Mouse (Mus musculus) liver, embryonic 11.5 days (tissue): ENCODE results near the gene Rheb. TPM values are rescaled to one million over a fixed set of nuclear protein-coding genes. Genes with fewer than 3 reads are reported as not detected.

Experiments
- ATAC-seq: fragments of 200-750 bp; cut with Nextera tagmentation; replicated peaks from 2 replicates; pipeline ENCODE4 v1.8.0; 2017; ENCODE audit warnings: moderate number of reproducible peaks, mild to moderate bottlenecking, moderate TSS enrichment, moderate library complexity; ENCODE audit not compliant: low FRiP score
- DNase-seq: peaks from one replicate; pipeline ENCODE4 v3.0.0-alpha.2; 2017; ENCODE audit warnings: low spot score
- H3K27ac ChIP-seq: fragments of 300-500 bp; sonication (generic); 2 replicates; pipeline ENCODE4 v1.5.1; 2014; ENCODE audit warnings: mild to moderate bottlenecking, low read depth, low read length, control low read depth
- H3K27me3 ChIP-seq: fragments of 300-500 bp; sonication (generic); replicated peaks from 2 replicates; pipeline ENCODE4 v1.6.1; 2014; ENCODE audit warnings: low read length, mixed read lengths; ENCODE audit not compliant: control insufficient read depth, insufficient read depth
- H3K36me3 ChIP-seq: fragments of 300-500 bp; sonication (generic); 2 replicates; pipeline ENCODE4 v1.6.1; 2014; ENCODE audit warnings: mild to moderate bottlenecking, low read length, moderate library complexity, mixed read lengths; ENCODE audit not compliant: control insufficient read depth, insufficient read depth
- H3K4me1 ChIP-seq: fragments of 300-500 bp; sonication (generic); replicated peaks from 2 replicates; pipeline ENCODE4 v1.6.1; 2014; ENCODE audit warnings: low read length, mixed read lengths; ENCODE audit not compliant: control insufficient read depth, insufficient read depth
- H3K4me2 ChIP-seq: fragments of 300-500 bp; sonication (generic); 2 replicates; pipeline ENCODE4 v1.6.1; 2014; ENCODE audit warnings: mild to moderate bottlenecking, control low read depth, moderate library complexity
- H3K4me3 ChIP-seq: fragments of 300-500 bp; sonication (generic); 2 replicates; pipeline ENCODE4 v1.5.1; 2014; ENCODE audit warnings: low read depth, low read length, control low read depth
- H3K9ac ChIP-seq: fragments of 300-500 bp; sonication (generic); 2 replicates; pipeline ENCODE4 v1.6.1; 2014; ENCODE audit warnings: low read depth, low read length, control low read depth
- H3K9me3 ChIP-seq: fragments of 300-500 bp; sonication (generic); 2 replicates; pipeline ENCODE4 v1.6.1; 2016; ENCODE audit warnings: low read length, inconsistent platforms, mixed read lengths; ENCODE audit not compliant: control insufficient read depth
- WGBS: fragments of 180-500 bp; shearing (Covaris S2); extraction: QIAGEN DNeasy Blood & Tissue Kit; methylation state at CpG from one replicate; pipeline ENCODE4 v1.1.7; 2014; 5-methylcytosine and 5-hydroxymethylcytosine counted together
- polyA plus RNA-seq: library from polyadenylated mRNA; unstranded; fragments of >200 nt; fragmentation: Nextera tagmentation; extraction: Ambion mirVana; gene quantifications from 2 replicates; pipeline ENCODE4 v1.2.1, GENCODE M21; 2014

Gene Rheb
- polyA plus RNA-seq, 1 experiment from 2014 or later, result 169 TPM

DNA sequence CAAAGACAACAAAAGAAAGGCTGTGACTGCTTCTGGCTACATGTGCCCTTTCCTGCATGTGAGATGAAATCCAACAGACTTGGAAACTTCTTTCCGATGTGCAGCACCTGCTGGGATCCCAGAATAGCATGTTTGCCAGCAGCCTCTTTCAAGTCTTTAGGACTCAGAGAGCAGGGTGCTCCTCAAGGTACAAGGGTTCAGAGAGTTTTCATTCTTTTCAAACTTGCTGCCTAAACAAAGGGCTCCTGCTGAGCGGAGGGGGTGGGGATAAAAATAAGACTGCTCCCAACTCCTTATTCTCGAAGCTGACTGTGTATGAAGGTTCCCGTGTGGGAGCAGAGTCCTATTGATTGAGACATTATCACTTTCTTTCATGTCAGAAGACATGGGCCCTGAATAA is 25.2 kb downstream of the Rheb start:
- Histone ChIP-seq H3K27me3 (no peaks in the 10 kb centered on the region), H3K4me2 (no peak overlapping the region), H3K9ac (no peak overlapping the region), H3K36me3 (peaks cover 27% of the 10 kb centered on the region), H3K4me1 (no peaks in the 10 kb centered on the region), H3K4me3 (no peak overlapping the region), H3K27ac (no peak overlapping the region), H3K9me3 (no peaks in the 10 kb centered on the region)
- DNase-seq (no peak), ATAC-seq (no peak)
- 91% methylated on average over 4 of the region's 4 CpGs for WGBS

DNA sequence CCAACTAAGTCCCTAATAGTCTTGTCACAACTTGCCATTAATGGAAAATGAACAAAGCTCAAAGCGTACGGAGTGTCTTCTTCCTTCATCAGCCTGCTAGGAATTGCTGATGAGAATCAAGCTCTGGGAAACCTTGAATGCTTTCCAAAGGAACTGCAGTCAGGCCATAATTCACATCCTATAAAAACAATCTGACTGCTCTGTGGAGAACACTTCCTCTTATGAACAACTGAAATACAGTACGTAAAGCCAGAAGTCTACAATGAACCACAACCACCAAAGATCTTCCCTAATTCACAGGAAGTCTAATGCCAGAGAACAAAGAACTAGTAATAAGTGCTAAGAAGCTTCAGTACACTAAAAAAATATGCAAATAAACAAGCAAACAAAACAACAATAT is 28.5 kb downstream of the Rheb start:
- Histone ChIP-seq H3K4me3 (no peak overlapping the region), H3K36me3 (peaks cover 36% of the 10 kb centered on the region), H3K9me3 (no peaks in the 10 kb centered on the region), H3K27ac (no peak overlapping the region), H3K4me1 (no peaks in the 10 kb centered on the region), H3K9ac (no peak overlapping the region), H3K27me3 (no peaks in the 10 kb centered on the region), H3K4me2 (no peak overlapping the region)
- 83% methylated on average over 3 of the region's 3 CpGs for WGBS
- ATAC-seq (no peak), DNase-seq (no peak)

- Histone ChIP-seq H3K4me1 (no peaks in the 10 kb centered on the region), H3K9me3 (no peaks in the 10 kb centered on the region), H3K4me3 (no peak overlapping the region), H3K36me3 (peaks cover 36% of the 10 kb centered on the region), H3K4me2 (no peak overlapping the region), H3K27ac (no peak overlapping the region), H3K9ac (no peak overlapping the region), H3K27me3 (no peaks in the 10 kb centered on the region)
- 82% methylated on average over 4 of the region's 4 CpGs for WGBS
- ATAC-seq (no peak), DNase-seq (no peak)
Observed at GRCm38 (mm10) chr5:24813005-24813404, 29.4 kb downstream of the Rheb start.

GRCm38 (mm10) chr5:24805222-24805621 is 37.2 kb downstream of the Rheb start:
- no peaks in the 10 kb centered on the region for H3K9me3 ChIP-seq
- H3K36me3 ChIP-seq, result peaks cover 31% of the 10 kb centered on the region
- H3K9ac ChIP-seq, result no peak overlapping the region
- no peak overlapping the region for H3K27ac ChIP-seq
- no peak overlapping the region for H3K4me2 ChIP-seq
- ATAC-seq (no peak), DNase-seq (no peak)
- no peaks in the 10 kb centered on the region for H3K27me3 ChIP-seq
- peaks cover 6% of the 10 kb centered on the region; the same call in 1 of the 2 replicates for H3K4me1 ChIP-seq
- 85% methylated on average over 6 of the region's 6 CpGs for WGBS
- H3K4me3 ChIP-seq, result no peak overlapping the region

GRCm38 (mm10) chr5:24804661-24805060 is 37.8 kb downstream of the Rheb start:
- 88% methylated on average over 8 of the region's 8 CpGs for WGBS
- Histone ChIP-seq H3K27ac (no peak overlapping the region), H3K36me3 (peaks cover 31% of the 10 kb centered on the region), H3K4me2 (no peak overlapping the region), H3K4me1 (peaks cover 6% of the 10 kb centered on the region; the same call in 1 of the 2 replicates), H3K27me3 (no peaks in the 10 kb centered on the region), H3K4me3 (no peak overlapping the region), H3K9me3 (no peaks in the 10 kb centered on the region), H3K9ac (no peak overlapping the region)
- ATAC-seq (no peak), DNase-seq (no peak)

DNA sequence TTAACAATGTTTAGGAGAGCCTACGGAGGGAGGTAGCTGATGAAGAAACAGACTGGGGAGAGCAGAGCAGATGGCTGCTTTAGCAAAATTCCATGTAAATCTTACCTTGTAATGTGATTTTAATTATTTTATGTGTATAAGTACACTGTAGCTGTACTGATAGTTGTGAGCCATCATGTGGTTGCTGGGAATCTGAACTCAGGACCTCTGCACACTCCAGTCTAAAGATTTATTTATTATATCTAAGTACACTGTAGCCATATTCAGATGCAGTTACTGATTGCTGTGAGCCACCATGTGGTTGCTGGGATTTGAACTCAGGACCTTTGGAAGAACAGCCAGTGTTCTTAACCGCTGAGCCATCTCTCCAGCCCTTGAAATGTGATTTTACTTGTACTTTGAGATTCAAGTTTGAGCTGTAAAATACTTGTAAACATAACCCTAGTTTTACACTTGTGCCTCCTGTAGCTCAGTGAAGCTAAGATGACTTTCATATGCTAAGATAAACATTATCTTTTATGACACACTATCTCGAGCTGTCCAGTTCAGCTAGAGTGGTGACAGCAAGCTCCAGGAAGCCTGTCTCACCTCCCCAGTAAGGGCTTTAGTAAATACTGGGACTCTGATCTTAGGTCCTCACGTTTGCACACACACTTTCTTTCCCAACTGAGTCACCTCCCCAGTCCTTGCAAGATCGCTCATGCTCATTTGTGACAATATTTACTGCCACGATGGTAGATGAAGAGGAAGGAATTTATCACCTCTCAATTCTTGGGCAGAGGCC is 40.4 kb downstream of the Rheb start:
- WGBS, result 64% methylated on average over 6 of the region's 6 CpGs
- H3K9ac ChIP-seq, result no peak overlapping the region
- H3K27me3 ChIP-seq, result no peaks in the 10 kb centered on the region
- ATAC-seq (peak; percentile 56; the same call in 1 of the 2 replicates), DNase-seq (no peak)
- peak overlapping the region; percentile 15; the same call in 1 of the 2 replicates for H3K27ac ChIP-seq
- no peaks in the 10 kb centered on the region for H3K9me3 ChIP-seq
- H3K4me2 ChIP-seq, result no peak overlapping the region
- H3K4me3 ChIP-seq, result no peak overlapping the region
- H3K36me3 ChIP-seq, result peaks cover 23% of the 10 kb centered on the region
- peaks cover 6% of the 10 kb centered on the region; the same call in 1 of the 2 replicates for H3K4me1 ChIP-seq

- Histone ChIP-seq H3K9ac (no peak overlapping the region), H3K4me1 (peaks cover 6% of the 10 kb centered on the region; the same call in 1 of the 2 replicates), H3K27ac (no peak overlapping the region), H3K36me3 (peaks cover 13% of the 10 kb centered on the region), H3K4me3 (no peak overlapping the region), H3K4me2 (no peak overlapping the region), H3K9me3 (no peaks in the 10 kb centered on the region), H3K27me3 (no peaks in the 10 kb centered on the region)
- ATAC-seq, result peak; percentile 64; the same call in 1 of the 2 replicates
- DNase-seq, result no peak
Observed at GRCm38 (mm10) chr5:24800416-24800815, 42.0 kb downstream of the Rheb start.

DNA sequence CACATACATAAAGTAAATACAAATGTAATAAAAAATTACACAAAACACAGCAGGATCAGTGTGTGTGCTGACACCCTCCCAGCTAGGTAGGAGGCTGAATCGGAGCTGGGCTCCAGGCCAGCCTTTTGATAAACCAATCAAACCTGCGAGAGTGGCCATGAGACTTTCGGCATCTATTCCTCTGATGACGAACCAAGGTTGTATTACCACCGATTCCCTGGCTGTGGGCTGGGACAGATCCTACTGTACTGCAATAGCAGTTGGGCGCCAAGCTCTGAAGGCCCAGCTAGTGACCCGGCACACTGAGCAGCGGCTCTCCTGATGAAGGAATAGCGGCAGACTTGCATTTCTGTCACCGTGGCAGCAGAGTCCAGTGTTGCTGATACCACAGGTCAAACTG is 43.8 kb downstream of the Rheb start:
- no peak for DNase-seq
- H3K36me3 ChIP-seq, result peaks cover 7% of the 10 kb centered on the region
- H3K4me2 ChIP-seq, result no peak overlapping the region
- no peaks in the 10 kb centered on the region for H3K9me3 ChIP-seq
- H3K4me1 ChIP-seq, result peaks cover 6% of the 10 kb centered on the region; the same call in 1 of the 2 replicates
- H3K4me3 ChIP-seq, result no peak overlapping the region
- H3K27ac ChIP-seq, result no peak overlapping the region
- H3K9ac ChIP-seq, result no peak overlapping the region
- 83% methylated on average over 10 of the region's 10 CpGs for WGBS
- no peak for ATAC-seq
- H3K27me3 ChIP-seq, result no peaks in the 10 kb centered on the region

- Histone ChIP-seq H3K36me3 (peaks cover 6% of the 10 kb centered on the region; the same call in 1 of the 2 replicates), H3K27me3 (no peaks in the 10 kb centered on the region), H3K9ac (no peak overlapping the region), H3K4me2 (no peak overlapping the region), H3K9me3 (no peaks in the 10 kb centered on the region), H3K4me3 (no peak overlapping the region), H3K4me1 (peaks cover 6% of the 10 kb centered on the region; the same call in 1 of the 2 replicates), H3K27ac (no peak overlapping the region)
- DNase-seq (no peak), ATAC-seq (no peak)
- 50% methylated on average over 7 of the region's 7 CpGs for WGBS
Observed at GRCm38 (mm10) chr5:24797858-24798257, 44.6 kb downstream of the Rheb start.
